Mouse (Mus musculus): ENCODE data around the gene Gli3. TPM values are rescaled to one million over a fixed set of nuclear protein-coding genes. Genes with fewer than 3 reads are reported as not detected.
A peak's percentile ranks its signal among the peaks of the same experiment; 100 is the strongest.

Gene Gli3
- polyA plus RNA-seq, 2 experiments: 33.4 to 42.6 TPM

DNA sequence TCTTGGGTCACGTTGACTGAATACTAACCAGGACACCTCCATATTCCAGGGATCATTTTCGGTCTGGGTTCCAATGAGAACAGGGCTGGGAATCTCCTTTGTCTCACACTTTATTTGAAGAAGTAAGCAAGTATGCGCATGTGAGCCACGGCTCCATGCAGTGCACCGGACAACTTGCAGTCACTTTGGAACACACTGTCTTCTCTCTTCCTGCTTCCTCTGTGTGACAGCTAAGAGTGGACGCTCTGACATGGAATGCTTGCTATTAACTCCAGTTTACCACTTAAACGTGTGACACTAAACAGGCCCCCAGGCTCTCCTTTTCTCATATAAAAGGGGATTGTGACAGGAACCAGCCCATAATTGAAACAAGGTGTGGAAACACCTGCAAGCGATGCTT is 17.0 kb upstream of the Gli3 start:
- H3K4me1 ChIP-seq (ENCODE audit: control insufficient read depth, insufficient read depth, low read length): peaks cover 12% of the 10 kb centered on the region
- 23% methylated on average over 8 of the region's 8 CpGs for WGBS
- DNase-seq (ENCODE audit: low spot score) (no peak), ATAC-seq (ENCODE audit: low FRiP score, low read depth) (no peak)
- no peak overlapping the region for H3K27ac ChIP-seq (replicated peaks; ENCODE audit: low read depth, low read length)
- H3K27me3 ChIP-seq (ENCODE audit: control insufficient read depth, insufficient read depth, low read length): no peaks in the 10 kb centered on the region
- H3K4me3 ChIP-seq (replicated peaks; ENCODE audit: low read length): no peak overlapping the region
- H3K9ac ChIP-seq (ENCODE audit: low read depth, low read length, severe bottlenecking): no peak overlapping the region
- H3K9me3 ChIP-seq (ENCODE audit: control insufficient read depth, low read length): no peaks in the 10 kb centered on the region
- no peak for TF ChIP-seq POLR2A (IDR thresholded peaks at IDR 0.05; ENCODE audit: borderline replicate concordance, extremely low read depth, insufficient read depth, insufficient read length)
- H3K36me3 ChIP-seq (ENCODE audit: control insufficient read depth, insufficient read depth, low read length): no peaks in the 10 kb centered on the region
- no peak overlapping the region for H3K4me2 ChIP-seq (replicated peaks; ENCODE audit: low read depth, low read length, severe bottlenecking)

DNA sequence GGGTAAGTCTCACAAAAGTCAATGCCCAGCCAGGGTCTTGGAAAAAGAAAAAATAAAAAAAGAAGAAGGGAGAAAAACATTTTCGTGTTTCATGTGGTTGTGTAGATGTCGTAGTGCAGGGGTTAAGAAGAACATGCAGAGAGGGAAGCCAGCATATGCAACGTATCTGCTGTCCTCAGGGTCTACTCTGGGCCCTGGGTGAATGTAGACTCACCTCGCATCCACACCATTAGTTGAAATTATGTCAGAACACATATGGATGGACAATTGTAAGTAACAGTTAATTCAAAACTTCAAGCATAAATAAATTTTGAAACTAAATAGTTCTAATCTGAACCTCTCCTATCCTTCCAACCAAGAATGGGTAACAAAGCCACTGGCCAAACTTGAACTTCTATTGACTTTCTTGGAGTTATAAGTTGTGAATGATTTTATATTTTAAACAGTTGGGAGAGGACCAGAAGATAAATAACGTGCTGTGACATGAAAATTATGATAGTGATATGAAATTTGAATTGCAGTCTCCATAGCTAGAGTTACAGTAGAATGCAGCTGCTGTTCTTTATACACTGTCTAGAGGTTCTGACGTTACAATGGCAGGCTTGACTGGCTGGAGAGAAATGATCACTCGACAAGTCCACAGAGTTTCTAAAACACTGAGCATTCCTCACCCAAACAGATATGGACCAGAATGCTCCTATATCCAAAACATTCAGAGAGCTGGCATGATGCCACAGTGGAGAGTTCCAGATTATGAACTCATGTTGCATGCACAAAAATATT is 16.1 kb upstream of the Gli3 start:
- TF ChIP-seq POLR2A (IDR thresholded peaks at IDR 0.05; ENCODE audit: borderline replicate concordance, extremely low read depth, insufficient read depth, insufficient read length): no peak
- no peak overlapping the region for H3K9ac ChIP-seq (ENCODE audit: low read depth, low read length, severe bottlenecking)
- no peak for DNase-seq (ENCODE audit: low spot score)
- no peak for ATAC-seq (ENCODE audit: low FRiP score, low read depth)
- no peak overlapping the region for H3K4me2 ChIP-seq (replicated peaks; ENCODE audit: low read depth, low read length, severe bottlenecking)
- H3K27me3 ChIP-seq (ENCODE audit: control insufficient read depth, insufficient read depth, low read length): no peaks in the 10 kb centered on the region
- no peaks in the 10 kb centered on the region for H3K9me3 ChIP-seq (ENCODE audit: control insufficient read depth, low read length)
- 83% methylated on average over 7 of the region's 7 CpGs for WGBS
- no peak overlapping the region for H3K4me3 ChIP-seq (replicated peaks; ENCODE audit: low read length)
- H3K27ac ChIP-seq (replicated peaks; ENCODE audit: low read depth, low read length): no peak overlapping the region
- H3K4me1 ChIP-seq (ENCODE audit: control insufficient read depth, insufficient read depth, low read length): peaks cover 8% of the 10 kb centered on the region; the same call in 1 of the 2 replicates
- H3K36me3 ChIP-seq (ENCODE audit: control insufficient read depth, insufficient read depth, low read length): no peaks in the 10 kb centered on the region

DNA sequence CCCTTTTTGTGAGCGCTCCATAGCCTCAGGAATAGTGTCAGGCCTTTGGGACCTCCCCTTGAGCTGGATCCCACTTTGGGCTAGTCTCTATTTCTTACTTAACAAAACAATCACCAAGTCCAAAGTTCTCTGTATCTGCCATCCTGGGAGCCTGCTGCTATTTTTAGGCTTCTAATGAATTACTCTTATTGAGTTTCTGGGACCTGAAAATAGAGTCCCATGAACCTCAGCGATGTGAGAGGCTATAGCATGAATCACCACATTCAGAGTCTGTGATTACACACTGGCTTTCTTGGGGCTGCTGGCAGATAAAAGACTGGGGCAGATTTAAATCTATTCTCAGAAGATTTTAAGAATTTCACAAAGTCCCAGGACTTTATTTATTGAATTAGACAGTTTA is 12.1 kb upstream of the Gli3 start:
- 68% methylated on average over 2 of the region's 2 CpGs for WGBS
- ATAC-seq (ENCODE audit: low FRiP score, low read depth): no peak

DNA sequence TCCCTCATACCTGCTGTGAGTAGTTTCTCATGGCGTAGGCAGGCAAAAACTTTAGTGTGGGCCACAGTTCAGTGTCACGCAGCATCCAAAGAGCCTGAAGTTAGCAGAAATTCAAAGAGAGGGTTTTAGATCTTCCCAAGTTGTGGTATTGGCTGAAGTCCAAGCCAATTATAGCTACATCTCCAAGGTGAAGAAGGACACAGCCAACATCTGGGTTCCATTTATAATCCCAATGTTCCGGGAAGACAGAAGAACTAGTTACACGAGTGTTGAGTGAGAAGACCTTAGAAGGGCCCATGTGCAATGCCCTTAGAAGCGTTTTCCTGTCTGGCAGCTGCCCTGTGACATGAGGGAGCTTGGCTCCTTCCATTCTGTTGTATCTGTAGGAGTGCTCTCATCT is 5.2 kb upstream of the Gli3 start:
- Histone ChIP-seq H3K4me2 (replicated peaks; ENCODE audit: low read depth, low read length, severe bottlenecking) (no peak overlapping the region), H3K9ac (ENCODE audit: low read depth, low read length, severe bottlenecking) (no peak overlapping the region), H3K9me3 (ENCODE audit: control insufficient read depth, low read length) (no peaks in the 10 kb centered on the region), H3K4me3 (replicated peaks; ENCODE audit: low read length) (no peak overlapping the region), H3K27me3 (ENCODE audit: control insufficient read depth, insufficient read depth, low read length) (no peaks in the 10 kb centered on the region), H3K36me3 (ENCODE audit: control insufficient read depth, insufficient read depth, low read length) (no peaks in the 10 kb centered on the region), H3K4me1 (ENCODE audit: control insufficient read depth, insufficient read depth, low read length) (peaks cover 5% of the 10 kb centered on the region), H3K27ac (replicated peaks; ENCODE audit: low read depth, low read length) (no peak overlapping the region)
- ATAC-seq (ENCODE audit: low FRiP score, low read depth) (no peak), DNase-seq (ENCODE audit: low spot score) (peak; percentile 37)
- TF ChIP-seq POLR2A (IDR thresholded peaks at IDR 0.05; ENCODE audit: borderline replicate concordance, extremely low read depth, insufficient read depth, insufficient read length): no peak
- 47% methylated on average over 5 of the region's 5 CpGs for WGBS

More for the DNA sequence above, 12.1 kb upstream of the Gli3 start:
- Histone ChIP-seq H3K27ac (replicated peaks; ENCODE audit: low read depth, low read length) (no peak overlapping the region), H3K4me2 (replicated peaks; ENCODE audit: low read depth, low read length, severe bottlenecking) (no peak overlapping the region), H3K4me1 (ENCODE audit: control insufficient read depth, insufficient read depth, low read length) (peaks cover under 1% of the 10 kb centered on the region; the same call in 1 of the 2 replicates), H3K36me3 (ENCODE audit: control insufficient read depth, insufficient read depth, low read length) (no peaks in the 10 kb centered on the region), H3K9me3 (ENCODE audit: control insufficient read depth, low read length) (no peaks in the 10 kb centered on the region), H3K4me3 (replicated peaks; ENCODE audit: low read length) (no peak overlapping the region), H3K27me3 (ENCODE audit: control insufficient read depth, insufficient read depth, low read length) (no peaks in the 10 kb centered on the region), H3K9ac (ENCODE audit: low read depth, low read length, severe bottlenecking) (no peak overlapping the region)
- TF ChIP-seq POLR2A (IDR thresholded peaks at IDR 0.05; ENCODE audit: borderline replicate concordance, extremely low read depth, insufficient read depth, insufficient read length): no peak
- no peak for DNase-seq (ENCODE audit: low spot score)

DNA sequence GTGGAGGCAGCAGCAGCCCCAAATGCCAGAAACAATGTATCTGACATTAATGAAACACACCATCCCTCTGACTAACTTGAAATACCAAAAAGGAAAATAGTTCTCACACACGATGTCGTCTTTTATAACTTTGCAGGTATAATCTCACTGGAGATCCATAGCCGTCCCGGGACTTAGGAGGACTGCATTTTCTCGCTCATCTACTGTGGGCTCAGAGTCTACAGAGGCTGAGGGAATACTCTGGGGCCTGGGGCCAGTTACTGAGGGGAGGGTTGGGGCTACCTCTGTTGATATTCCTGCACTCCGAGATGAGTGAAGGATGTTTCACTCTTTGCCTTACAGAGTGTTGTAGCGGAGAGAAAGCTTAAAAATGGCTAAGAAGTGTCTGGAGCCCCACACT is 1.1 kb upstream of the Gli3 start:
- H3K36me3 ChIP-seq (ENCODE audit: control insufficient read depth, insufficient read depth, low read length): no peaks in the 10 kb centered on the region
- peak overlapping the region; percentile 69 for H3K4me2 ChIP-seq (replicated peaks; ENCODE audit: low read depth, low read length, severe bottlenecking)
- H3K4me1 ChIP-seq (ENCODE audit: control insufficient read depth, insufficient read depth, low read length): peaks cover 8% of the 10 kb centered on the region
- WGBS: 12% methylated on average over 7 of the region's 7 CpGs
- peak overlapping the region; percentile 100 for H3K27ac ChIP-seq (replicated peaks; ENCODE audit: low read depth, low read length)
- H3K27me3 ChIP-seq (ENCODE audit: control insufficient read depth, insufficient read depth, low read length): no peaks in the 10 kb centered on the region
- peak overlapping the region; percentile 100 for H3K9ac ChIP-seq (ENCODE audit: low read depth, low read length, severe bottlenecking)
- peak overlapping the region; percentile 96 for H3K4me3 ChIP-seq (replicated peaks; ENCODE audit: low read length)
- no peak for TF ChIP-seq POLR2A (IDR thresholded peaks at IDR 0.05; ENCODE audit: borderline replicate concordance, extremely low read depth, insufficient read depth, insufficient read length)
- no peaks in the 10 kb centered on the region for H3K9me3 ChIP-seq (ENCODE audit: control insufficient read depth, low read length)
- no peak for DNase-seq (ENCODE audit: low spot score)
- ATAC-seq (ENCODE audit: low FRiP score, low read depth): no peak

Measured in limb, embryonic 14.5 days (tissue).